Mouse (Mus musculus): Measurements from ENCODE around the gene Krtap5-1.
"Not testable (repeated sequence)": the region's sequence is repeated elsewhere in the genome, so short reads cannot be mapped to it uniquely, and the experiment has no call there.

Krtap5-1 gene

DNA sequence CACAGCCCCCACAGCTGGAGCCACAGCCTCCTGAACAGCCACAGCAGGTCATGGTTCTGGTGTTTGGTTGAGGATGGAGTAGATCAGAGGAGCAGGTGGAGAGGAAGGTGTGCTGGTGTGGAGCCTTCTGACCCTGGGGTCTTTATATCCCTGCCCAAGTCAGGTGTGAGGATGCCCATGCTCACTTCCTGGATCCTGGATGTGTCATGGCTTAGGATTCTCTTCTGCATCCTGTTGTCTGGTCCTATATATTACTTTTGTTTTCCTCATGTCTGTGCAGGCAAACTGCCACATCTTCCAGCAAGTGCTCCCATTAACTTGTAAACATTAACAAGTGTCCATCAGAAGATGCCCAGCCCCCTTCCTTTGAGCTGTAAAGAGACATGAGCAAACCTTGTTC, at the start of gene Krtap5-1:
Gene Krtap5-1, minus strand, starts transcription at position 101 of the 400 bp plus-strand sequence.
- DNase-seq (ENCODE audit: extremely low spot score, low spot score) = not testable (repeated sequence)

DNA sequence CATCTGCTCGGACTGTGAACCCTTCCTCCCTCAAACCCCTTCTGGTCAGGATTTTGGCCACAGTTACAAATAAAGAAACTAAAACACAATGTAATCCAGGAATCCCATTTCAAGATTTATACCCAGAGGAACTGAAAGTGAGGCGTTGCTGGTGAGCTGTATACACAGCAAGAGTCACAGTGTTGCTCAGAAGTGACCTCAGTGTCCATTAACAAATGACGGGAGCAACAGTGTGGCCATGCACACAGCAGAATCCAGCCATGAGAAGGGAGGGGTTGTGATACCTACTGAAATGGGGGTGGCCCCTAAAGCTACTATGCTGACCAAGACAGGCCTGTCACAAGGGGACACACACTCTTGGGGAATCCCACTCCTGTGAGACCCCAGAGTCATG, 45.3 kb upstream of the Krtap5-1 start:
- DNase-seq (ENCODE audit: extremely low spot score, low spot score) = no peak

DNA sequence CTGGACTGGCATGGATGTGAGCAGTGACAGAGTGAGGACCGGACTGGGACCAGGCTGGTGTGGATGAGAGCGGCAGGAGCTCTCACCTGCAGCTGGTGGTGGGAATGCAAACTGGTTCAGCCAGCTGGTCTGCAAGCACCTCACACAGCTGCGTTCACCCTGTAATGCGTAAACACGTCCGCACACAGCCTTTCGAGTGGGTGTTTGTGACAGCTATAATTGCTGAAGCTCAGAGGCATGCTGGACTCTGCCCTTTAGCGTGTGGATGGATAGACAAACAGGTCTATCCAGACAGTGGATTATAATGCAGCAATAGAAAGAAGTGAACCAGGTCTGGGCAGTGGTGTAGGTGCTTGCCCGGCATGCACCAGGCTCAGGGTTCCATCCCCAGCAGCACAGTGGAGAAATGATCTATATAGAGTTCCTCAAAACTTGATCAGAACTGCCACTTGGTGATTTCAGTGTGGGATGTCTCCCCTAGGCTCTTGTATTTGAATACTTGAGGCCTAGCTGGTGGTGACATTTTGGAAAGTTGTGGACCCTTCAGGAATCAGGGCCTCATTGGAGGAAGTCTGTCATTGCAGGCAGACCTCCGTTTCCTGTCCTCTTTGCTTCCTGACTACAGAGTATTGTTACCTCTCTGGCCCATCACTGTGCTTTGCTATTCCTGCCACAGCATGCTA, 44.8 kb upstream of the Krtap5-1 start:
- DNase-seq (ENCODE audit: extremely low spot score, low spot score) = no peak

DNA sequence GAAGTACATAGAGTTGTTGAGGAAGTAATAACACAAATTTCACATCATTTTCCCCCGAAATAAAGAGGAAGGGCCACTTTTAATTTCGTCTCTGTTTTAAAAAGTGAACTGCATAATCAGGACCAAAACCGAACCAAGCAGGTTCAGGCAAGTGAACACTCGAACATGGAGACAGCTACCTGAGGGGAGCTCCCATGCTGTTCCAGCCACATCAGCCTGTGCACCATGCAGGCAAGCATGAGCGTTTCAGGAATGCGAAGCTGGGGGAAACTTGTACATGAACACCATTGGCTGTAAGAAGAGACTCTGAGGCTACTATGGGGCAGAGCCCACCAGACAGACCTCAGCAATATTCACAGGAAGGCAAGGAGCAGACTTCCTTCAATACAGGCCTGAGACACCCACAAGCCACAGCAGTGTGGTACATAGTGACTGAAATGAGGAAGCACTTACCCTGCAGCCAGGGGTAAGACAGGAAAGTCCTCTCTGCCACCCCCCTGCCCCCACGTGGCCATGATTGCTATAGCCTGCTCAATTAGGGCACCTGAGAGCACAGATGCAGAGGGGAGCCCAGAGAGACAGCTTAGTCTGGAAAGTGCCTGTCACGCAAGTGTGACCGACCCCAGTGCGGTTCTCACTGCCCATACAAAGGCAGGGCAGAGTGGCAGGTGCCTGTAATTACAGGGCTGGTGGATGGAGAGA, 43.5 kb upstream of the Krtap5-1 start:
- DNase-seq (ENCODE audit: extremely low spot score, low spot score) = no peak

DNA sequence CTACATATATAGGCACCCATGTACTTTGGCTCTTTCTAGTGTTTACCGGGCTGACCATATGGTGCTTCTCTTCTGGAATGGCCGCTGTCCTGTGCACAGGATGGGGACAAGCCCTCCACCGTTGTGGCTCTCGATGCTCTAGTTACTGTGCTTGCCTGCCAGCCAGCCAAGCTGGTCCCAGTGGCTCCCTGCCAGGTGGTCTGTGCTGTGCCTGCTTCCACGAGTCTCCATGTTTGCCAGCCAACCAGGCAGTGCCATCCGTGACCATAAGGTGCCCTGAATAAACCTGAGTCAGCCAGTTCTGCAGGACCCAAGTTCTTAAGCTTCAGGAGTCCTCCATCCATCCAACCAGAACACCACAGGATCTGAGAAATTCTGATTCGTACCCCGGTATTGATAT, 38.2 kb upstream of the Krtap5-1 start:
- DNase-seq (ENCODE audit: extremely low spot score, low spot score) = no peak

DNA sequence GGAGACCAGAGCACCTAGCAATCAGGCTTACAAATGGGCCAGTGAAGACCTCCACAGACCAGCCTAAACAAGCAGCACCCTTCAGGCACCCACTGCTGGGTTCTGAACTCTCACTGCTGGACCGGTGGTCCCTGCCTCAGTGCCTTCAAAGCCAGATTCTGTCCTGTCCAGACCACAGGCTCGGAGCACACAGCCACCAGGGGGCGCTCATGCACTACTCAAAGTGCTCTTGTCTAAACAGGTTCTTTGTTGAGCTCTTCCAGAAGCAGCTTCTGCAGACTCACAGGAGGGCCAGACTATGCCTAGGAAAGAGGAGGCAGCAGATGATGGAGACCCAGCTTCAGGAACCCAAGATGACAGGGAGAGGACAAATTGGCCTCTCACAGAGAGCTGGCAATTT, 37.3 kb upstream of the Krtap5-1 start:
- DNase-seq (ENCODE audit: extremely low spot score, low spot score) = peak; percentile 95

DNA sequence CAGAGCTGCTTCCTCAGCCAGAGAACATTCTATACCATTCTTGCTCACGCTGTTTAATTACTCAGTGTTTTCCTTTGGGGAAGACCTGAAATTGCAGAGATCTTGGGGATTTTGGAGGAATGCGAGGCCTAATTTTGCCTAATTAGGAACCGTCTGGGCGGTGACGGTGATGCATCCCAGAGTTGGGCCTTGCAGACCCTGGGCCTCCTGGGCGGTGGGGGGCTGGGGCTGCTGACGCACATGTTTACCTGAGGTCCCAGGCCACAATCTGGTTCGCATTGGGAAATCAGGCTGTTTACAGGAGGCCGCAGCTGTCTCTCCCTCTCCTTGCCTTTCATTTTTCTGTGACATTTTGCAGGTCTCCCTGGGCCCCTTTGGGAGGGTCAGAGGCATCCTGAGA, 35.8 kb upstream of the Krtap5-1 start:
- DNase-seq (ENCODE audit: extremely low spot score, low spot score) = not testable (repeated sequence)

DNA sequence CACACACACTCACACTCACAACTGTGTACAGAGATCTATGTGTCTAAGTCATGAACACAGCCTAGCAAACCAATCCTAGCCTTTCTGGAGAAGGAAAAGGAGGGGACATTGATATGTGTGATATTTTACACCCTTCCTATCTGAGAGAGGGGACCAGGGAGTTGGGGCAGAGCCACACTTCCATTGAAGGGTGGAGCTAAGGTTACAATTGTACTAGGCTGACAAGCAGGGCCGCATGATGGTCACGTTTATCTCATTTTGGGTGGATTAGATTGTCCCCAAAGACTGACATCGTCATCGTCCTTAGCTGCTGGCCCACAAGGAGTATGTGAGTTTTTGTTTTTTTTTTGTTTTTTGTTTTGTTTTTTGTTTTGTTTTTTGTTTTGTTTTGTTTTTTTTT, 34.4 kb upstream of the Krtap5-1 start:
- no peak for DNase-seq (ENCODE audit: extremely low spot score, low spot score)

DNA sequence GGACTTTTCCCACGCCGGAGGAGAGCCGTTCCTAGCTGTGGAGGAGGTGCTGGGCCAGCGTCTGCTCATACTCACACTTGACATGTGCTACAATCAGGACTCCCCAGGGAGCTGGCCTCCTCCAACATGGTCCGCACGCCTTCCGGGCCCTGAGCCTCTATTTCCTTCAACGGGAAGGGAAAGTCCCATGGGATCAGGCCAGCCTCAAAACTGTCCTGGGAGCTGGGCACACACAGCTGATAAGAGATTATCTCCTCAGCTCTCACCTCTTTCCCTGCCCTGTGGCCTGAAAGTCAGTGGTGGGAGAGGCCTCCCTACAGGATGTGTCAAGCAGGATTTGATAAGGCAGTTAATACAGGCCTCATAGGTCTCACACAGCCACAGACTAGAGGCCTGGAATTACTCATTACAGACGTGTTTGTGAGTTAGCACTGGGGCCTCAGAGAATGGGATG, 33.4 kb upstream of the Krtap5-1 start:
- DNase-seq (ENCODE audit: extremely low spot score, low spot score) = no peak

DNA sequence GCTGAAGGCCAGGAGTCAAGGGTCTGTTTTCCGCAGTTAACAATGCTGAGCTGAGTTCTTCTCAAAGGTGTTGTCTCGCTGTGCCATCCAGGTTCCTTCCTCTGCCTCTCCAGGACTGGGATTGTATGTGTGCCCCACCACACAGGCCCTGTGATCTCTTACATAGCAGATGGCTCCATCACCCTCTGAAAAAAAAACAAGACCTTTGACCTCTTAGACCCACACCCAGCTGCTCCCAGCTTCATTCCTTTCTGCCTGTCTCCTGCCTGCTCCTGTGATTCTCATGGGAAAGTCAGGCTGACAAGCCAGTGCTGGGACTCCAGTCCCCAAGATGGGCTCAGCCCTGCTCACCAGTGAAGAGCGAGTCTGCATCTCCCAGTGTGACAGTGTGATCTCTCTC, 31.6 kb upstream of the Krtap5-1 start:
- no peak for DNase-seq (ENCODE audit: extremely low spot score, low spot score)

DNA sequence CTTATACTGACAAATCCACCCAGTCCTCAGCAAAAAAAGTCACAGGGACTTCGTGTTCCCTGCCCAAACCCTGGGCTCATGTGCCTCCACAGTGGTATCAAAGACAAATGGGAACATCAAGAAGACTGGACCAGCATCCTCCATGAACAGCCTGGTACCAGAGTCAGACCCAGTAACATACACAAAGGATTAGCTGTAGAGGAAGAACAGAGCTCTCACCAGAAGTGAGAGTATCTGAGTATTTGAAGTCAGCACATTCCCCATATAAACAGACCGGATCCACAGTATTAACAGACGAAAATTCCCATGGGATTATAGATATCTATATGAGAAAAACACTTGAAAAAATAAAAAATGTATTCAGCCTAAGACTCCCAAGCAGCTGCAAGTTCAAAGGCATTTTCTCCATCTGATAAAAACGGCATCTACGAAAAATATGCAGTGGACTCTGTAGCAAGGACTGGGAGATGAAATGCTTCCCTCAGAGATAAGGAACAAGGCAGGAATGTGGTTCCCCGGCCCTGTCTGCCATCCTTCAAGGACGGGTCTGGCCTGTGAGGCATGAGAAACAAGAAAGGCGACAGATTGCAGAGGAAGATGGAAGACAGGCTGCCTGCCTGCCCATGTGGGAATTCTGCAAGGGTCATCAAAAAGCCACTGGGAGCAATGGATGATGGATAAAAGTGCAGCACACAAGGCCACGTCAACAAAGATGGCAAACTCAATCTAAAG, 30.0 kb upstream of the Krtap5-1 start:
- DNase-seq (ENCODE audit: extremely low spot score, low spot score) = no peak

DNA sequence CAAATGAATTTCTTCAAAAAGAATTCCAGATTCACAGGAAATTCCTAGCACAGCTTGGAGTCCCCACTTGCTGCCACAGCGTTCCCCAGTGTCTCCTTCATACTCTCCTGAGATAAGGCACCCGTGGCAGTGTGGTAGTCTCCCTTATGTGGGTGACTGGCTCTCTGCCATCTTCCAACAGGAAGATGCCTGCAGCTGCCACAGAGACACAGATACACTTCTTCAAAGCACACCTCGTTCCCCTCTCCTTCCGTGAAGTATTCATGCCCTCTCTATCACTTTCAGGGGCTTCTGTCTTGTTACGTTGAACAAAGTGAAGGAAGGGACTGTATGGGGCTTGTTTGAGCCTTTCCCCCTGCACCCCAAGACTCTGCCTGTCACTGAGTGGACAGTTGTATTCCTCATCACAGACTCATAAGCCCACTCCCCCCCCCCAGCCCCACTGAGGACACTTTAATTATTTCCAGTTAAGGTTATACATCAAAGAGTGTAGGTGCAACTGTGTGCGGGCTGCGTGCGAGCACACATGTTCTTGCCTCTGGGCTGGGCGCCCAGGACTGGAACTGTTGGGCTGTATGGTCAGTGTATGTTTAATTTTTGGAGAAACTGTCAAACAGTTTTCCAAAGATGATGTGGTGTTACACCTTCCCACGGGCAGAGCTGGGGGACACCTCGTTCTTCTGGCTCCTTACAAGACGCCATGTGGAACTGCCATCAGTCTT, 26.6 kb upstream of the Krtap5-1 start:
- no peak for DNase-seq (ENCODE audit: extremely low spot score, low spot score)

DNA sequence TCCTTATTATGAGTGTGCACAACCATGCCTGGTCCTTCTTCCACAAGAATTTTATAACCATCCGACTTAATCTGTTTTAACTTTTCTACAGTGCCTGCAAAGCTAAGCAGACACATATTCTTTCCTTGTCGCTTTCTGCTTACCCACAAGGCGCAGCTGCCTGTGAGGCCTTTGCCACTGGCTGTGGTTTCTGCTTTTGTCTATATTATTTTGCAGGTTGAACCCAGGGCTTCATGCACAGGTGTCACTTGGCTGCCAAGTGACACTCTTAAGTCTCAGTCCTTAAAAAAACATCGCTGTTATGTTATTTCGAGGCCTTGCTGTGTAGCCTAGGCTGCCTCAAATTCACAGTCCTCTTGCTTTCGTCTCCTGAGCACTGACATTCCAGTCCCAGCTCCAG, 25.7 kb upstream of the Krtap5-1 start:
- no peak for DNase-seq (ENCODE audit: extremely low spot score, low spot score)

DNA sequence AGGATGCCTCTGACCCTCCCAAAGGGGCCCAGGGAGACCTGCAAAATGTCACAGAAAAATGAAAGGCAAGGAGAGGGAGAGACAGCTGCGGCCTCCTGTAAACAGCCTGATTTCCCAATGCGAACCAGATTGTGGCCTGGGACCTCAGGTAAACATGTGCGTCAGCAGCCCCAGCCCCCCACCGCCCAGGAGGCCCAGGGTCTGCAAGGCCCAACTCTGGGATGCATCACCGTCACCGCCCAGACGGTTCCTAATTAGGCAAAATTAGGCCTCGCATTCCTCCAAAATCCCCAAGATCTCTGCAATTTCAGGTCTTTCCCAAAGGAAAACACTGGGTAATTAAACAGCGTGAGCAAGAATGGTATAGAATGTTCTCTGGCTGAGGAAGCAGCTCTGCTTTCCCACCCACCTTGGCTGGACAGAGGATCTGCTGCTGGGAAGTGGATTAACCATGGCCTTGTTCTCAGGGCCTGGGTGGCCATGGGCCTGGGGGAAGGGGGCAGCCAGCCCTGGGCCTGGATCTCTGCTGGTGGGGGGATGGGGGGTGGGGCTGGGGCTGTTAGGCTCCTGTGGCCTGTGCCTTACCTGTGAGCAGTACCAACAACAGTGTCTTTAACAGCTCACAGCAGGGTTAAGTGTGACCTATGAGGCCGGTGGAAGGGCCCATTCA, 24.9 kb upstream of the Krtap5-1 start:
- DNase-seq (ENCODE audit: extremely low spot score, low spot score) = not testable (repeated sequence)

DNA sequence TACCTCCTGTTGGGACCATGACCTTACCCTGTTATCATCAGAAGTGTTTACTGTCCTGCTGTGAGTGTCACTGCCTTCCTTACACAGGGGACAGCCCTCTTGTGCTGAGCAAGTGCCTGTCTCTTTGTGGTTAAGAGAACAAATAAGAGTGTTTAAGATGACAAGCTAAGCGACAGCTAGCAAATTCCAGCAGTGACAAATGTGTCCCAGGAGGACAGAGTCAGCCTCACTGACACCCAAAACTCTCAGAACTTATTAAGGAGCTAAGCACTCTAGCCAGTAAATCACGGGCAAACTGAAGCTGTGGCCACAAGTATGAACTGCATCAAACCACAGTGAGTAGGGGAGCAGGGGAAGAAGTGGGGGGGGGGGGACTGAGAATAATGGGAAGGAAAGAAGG, 24.0 kb upstream of the Krtap5-1 start:
- DNase-seq (ENCODE audit: extremely low spot score, low spot score) = no peak

DNA sequence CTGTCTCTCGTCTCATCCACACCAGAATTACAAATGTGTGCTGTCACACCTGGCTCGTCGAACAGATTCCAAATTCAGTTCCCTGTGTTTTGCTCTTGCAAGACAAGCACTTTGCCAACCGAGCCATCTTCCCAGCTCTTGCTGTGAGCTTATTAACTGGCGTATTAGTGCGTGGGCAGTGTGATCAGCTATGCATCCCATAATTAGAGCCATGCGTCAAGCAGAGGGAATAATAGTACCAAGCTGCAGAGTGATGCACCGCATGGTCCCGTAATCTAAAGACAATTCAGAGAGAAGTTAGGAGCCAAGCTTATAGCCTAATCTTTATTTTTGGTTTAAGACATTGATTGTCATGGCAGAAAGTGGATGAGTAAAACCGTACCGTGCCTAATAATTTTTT, 22.2 kb upstream of the Krtap5-1 start:
- no peak for DNase-seq (ENCODE audit: extremely low spot score, low spot score)

DNA sequence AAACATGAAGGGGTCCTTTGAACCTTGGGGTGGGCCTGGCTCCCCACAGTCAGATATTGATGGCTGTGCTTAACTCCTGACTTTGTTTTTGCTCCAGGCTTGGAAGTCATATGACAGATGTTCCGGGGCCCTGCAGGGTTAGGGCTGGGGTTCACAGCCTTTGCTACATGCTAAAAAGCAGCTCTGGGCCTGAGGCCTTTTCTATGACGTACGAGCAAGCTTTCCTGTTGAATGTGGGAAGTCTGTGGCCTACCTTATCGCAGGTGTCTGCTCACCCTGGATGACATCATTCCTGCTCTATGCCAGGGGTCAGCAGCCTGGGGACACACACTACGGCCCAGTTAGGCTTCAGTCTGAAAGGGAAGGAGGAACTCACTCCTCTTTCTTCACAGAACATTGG, 20.3 kb upstream of the Krtap5-1 start:
- no peak for DNase-seq (ENCODE audit: extremely low spot score, low spot score)

DNA sequence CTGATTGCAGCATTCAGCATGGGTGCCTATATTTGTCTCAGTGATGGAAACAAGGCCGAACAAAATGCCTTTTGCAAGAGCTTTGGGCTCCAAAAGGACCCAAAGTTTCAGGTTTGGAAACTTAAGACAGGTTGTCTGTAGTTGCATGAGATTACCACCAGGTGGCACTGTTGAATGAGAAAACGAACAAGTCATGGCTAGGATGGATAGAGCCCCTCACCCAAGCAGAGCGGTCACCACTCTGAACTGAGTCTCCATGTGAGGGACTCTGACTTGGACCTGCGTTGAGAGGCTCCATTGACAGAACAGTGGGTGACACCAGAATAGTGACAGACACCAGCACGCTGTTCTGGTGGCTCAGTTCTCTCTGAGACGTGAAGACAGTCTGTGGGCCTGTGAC, 19.6 kb upstream of the Krtap5-1 start:
- DNase-seq (ENCODE audit: extremely low spot score, low spot score) = peak; percentile 55

DNA sequence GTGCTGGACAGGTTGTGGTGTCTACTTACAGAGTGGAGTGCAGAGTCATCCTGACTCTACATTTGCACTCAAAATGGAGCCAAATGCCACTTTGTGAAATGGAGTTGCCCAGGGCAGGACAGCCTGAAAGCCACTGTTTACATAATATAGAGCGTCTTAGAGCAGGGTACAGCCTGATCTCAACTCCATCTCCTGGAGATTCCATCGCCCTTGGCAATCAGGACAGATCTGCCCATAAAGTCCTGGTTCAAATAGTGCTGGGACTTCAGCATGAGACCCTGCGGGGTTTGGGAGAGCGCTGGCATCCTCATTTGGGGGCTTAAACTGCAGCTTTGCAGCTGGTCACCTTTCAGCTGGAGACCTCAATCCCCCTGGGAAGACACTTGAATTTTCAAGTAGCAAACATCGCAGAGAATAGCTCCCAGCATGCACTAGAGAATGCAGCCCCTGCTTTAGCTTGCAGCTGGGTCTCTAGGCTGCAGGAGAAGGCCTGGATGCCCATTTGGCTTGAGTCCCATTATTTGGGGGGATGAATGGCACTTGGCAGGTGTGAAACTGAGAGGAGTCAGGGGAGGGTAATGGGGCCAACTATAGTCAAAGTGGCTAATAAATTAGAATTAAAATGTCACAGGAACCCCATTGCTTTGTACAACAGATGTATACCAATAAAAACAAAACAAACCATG, 17.8 kb upstream of the Krtap5-1 start:
- no peak for DNase-seq (ENCODE audit: extremely low spot score, low spot score)

DNA sequence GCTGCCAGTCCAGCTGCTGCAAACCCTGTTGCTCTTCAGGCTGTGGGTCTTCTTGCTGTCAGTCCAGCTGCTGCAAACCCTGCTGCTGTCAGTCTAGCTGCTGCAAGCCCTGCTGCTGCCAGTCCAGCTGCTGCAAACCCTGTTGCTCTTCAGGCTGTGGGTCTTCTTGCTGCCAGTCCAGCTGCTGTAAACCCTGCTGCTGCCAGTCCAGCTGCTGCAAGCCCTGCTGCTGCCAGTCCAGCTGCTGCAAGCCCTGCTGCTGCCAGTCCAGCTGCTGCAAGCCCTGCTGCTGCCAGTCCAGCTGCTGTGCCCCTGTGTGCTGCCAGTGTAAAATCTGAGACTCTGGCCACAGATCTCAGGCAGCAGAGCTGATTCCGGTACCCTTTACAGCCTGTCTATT, 7.0 kb upstream of the Krtap5-1 start:
- not testable (repeated sequence) for DNase-seq (ENCODE audit: extremely low spot score, low spot score)

DNA sequence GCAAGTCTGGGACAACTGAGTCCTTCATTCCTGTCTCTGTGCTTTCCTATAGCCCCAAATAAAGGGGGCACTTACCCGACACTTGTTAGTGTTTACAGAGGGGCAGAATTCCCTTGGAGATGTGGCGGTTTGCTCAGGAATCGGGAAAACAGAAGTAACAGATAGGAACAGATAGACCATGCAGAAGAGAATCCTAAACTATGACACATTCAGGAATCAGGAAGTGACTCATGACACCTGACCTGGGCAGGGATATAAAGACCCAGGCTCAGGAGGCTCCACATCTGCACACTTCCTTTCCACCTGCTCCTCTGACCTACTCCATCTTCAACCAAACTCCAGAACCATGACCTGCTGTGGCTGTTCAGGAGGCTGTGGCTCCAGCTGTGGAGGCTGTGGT, 6.3 kb upstream of the Krtap5-1 start, which contains the start of gene Krtap5-4:
Gene Krtap5-4, plus strand, starts transcription at position 301 of the 400 bp plus-strand sequence.
- no peak for DNase-seq (ENCODE audit: extremely low spot score, low spot score)

Measured in neural tube, embryonic 10.5 days (tissue).